Mouse (Mus musculus) heart, embryonic 16.5 days (tissue): Measurements from ENCODE around the gene Tnip3. TPM values are rescaled to one million over a fixed set of nuclear protein-coding genes. Genes with fewer than 3 reads are reported as not detected.

Experiments used
- ATAC-seq: fragments of 200-750 bp; cut with Nextera tagmentation; replicated peaks from 2 replicates; pipeline ENCODE4 v1.8.0; 2017; ENCODE audit warnings: moderate number of reproducible peaks; ENCODE audit not compliant: insufficient read depth, low FRiP score; ENCODE audit errors: extremely low read depth
- H3K27ac ChIP-seq: fragments of 300-500 bp; sonication (generic); 2 replicates; pipeline ENCODE4 v1.5.1; 2014; ENCODE audit warnings: mild to moderate bottlenecking, low read length, control low read depth, moderate library complexity
- H3K27me3 ChIP-seq: fragments of 300-500 bp; sonication (generic); 2 replicates; pipeline ENCODE4 v1.6.1; 2014; ENCODE audit warnings: low read length, mixed read lengths; ENCODE audit not compliant: control insufficient read depth, insufficient read depth
- H3K36me3 ChIP-seq: fragments of 300-500 bp; sonication (generic); 2 replicates; pipeline ENCODE4 v1.6.1; 2014; ENCODE audit not compliant: control insufficient read depth, insufficient read depth
- H3K4me1 ChIP-seq: fragments of 300-500 bp; sonication (generic); 2 replicates; pipeline ENCODE4 v1.6.1; 2014; ENCODE audit warnings: low read length, mixed read lengths; ENCODE audit not compliant: control insufficient read depth, insufficient read depth
- H3K4me2 ChIP-seq: fragments of 300-500 bp; sonication (generic); 2 replicates; pipeline ENCODE4 v1.6.1; 2014; ENCODE audit warnings: low read depth, mild to moderate bottlenecking, control low read depth, low read length
- H3K4me3 ChIP-seq: fragments of 300-500 bp; sonication (generic); 2 replicates; pipeline ENCODE4 v1.5.1; 2014; ENCODE audit warnings: mild to moderate bottlenecking, control low read depth, low read length
- H3K9ac ChIP-seq: fragments of 300-500 bp; sonication (generic); 2 replicates; pipeline ENCODE4 v1.6.1; 2014; ENCODE audit warnings: low read length, control low read depth
- H3K9me3 ChIP-seq: fragments of 300-500 bp; sonication (generic); replicated peaks from 2 replicates; pipeline ENCODE4 v1.6.1; 2016; ENCODE audit warnings: low read length; ENCODE audit not compliant: control insufficient read depth
- WGBS: fragments of 180-500 bp; shearing (Covaris S2); extraction: QIAGEN DNeasy Blood & Tissue Kit; methylation state at CpG from one replicate; pipeline ENCODE4 v1.1.7; 2014; 5-methylcytosine and 5-hydroxymethylcytosine counted together
- polyA plus RNA-seq: library from polyadenylated mRNA; unstranded; fragments of >200 nt; fragmentation: Nextera tagmentation; extraction: Ambion mirVana; gene quantifications from 2 replicates; pipeline ENCODE4 v1.2.1, GENCODE M21; 2015

Gene Tnip3
- polyA plus RNA-seq, 1 experiment from 2014 or later: 2.6 TPM

- no peaks in the 10 kb centered on the region for H3K36me3 ChIP-seq
- peaks cover 3% of the 10 kb centered on the region for H3K4me1 ChIP-seq
- no peak overlapping the region for H3K27ac ChIP-seq
- H3K9ac ChIP-seq: no peak overlapping the region
- WGBS: 41% methylated on average over 12 of the region's 12 CpGs
- no peaks in the 10 kb centered on the region for H3K9me3 ChIP-seq
- no peak for ATAC-seq
- no peak overlapping the region for H3K4me3 ChIP-seq
- H3K27me3 ChIP-seq: no peaks in the 10 kb centered on the region
- no peak overlapping the region for H3K4me2 ChIP-seq
Measured at GRCm38 (mm10) chr6:65597056-65597818, 72.1 kb downstream of the Tnip3 start.

- ATAC-seq: no peak
- WGBS: 70% methylated on average over 3 of the region's 3 CpGs
- Histone ChIP-seq H3K4me1 (peaks cover 3% of the 10 kb centered on the region), H3K27me3 (no peaks in the 10 kb centered on the region), H3K4me2 (no peak overlapping the region), H3K9me3 (no peaks in the 10 kb centered on the region), H3K36me3 (no peaks in the 10 kb centered on the region), H3K27ac (no peak overlapping the region), H3K9ac (no peak overlapping the region), H3K4me3 (no peak overlapping the region)
Measured at GRCm38 (mm10) chr6:65598522-65598921, 73.4 kb downstream of the Tnip3 start.

DNA sequence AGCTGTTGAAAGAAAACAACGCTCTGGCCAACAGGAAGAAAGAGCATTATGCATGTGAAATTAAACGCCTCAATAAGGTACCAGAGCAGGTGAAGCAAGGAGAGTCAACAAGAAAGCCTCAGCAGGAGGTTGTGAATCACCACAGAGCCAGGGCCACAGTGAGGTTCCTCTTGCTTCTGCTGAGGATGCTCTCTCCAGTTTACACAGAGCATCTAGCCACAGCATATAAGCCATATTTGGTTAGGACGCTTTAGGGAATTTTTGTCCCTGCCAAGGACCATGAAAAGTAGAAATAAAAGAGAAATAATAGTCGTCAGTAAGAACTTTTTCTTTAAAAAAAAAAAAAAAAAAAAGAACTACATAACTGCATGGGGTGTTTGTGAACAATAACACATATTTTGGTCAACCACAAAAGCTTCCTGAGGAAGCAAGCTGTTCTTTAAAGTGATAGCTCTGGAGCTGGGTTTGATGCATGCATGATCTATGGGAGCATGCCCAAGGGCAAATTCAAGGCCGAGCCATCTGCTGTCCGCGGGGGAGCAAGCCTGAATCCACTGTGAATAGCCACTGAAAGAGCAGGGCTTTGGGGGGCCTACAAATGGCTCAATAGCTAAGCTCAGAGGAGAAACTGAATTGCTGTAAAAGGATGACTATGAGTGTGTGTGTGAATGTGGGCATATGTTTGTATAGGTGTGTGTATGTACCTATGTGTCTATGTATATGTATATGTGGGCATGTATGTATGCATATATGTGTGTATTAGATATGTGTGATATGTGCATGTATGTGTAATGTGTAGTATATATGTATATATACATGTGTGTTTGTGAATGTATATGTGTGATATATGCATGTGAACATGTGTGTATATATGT lies 75.0 kb downstream of the Tnip3 start:
- 42% methylated on average over 7 of the region's 7 CpGs for WGBS
- ATAC-seq: no peak

DNA sequence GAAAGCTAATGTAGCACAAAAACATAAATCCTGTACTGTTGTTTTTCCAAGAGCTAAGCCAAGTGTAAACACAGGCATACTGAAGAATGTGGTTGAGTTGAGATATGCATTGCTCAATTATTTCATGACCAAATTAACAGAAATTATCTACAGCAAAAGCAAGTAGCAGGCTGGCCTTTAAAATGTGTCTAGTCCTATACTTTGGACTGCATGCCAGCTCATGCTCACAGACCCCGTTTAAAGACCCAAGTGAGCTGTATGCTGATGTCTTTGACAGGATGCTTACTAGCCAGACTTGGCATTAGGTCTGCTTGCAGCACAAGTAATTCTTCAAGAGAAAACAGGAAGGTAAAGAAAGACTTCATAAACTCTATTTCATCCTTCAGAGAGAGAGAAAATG lies 75.8 kb downstream of the Tnip3 start:
- no peak overlapping the region for H3K27ac ChIP-seq
- H3K4me1 ChIP-seq: peaks cover 3% of the 10 kb centered on the region
- no peak overlapping the region for H3K4me3 ChIP-seq
- no peak overlapping the region for H3K4me2 ChIP-seq
- no peak overlapping the region for H3K9ac ChIP-seq
- no peaks in the 10 kb centered on the region for H3K27me3 ChIP-seq
- H3K9me3 ChIP-seq: no peaks in the 10 kb centered on the region
- H3K36me3 ChIP-seq: no peaks in the 10 kb centered on the region
- ATAC-seq: no peak
- WGBS: 18% methylated on average over 1 of the region's 1 CpGs

More for the DNA sequence above, 75.0 kb downstream of the Tnip3 start:
- Histone ChIP-seq H3K9me3 (no peaks in the 10 kb centered on the region), H3K4me1 (peaks cover 3% of the 10 kb centered on the region), H3K27ac (no peak overlapping the region), H3K4me3 (no peak overlapping the region), H3K36me3 (no peaks in the 10 kb centered on the region), H3K27me3 (no peaks in the 10 kb centered on the region), H3K4me2 (no peak overlapping the region), H3K9ac (no peak overlapping the region)

GRCm38 (mm10) chr6:65605778-65606177 lies 80.7 kb downstream of the Tnip3 start:
- H3K36me3 ChIP-seq: no peaks in the 10 kb centered on the region
- no peak overlapping the region for H3K9ac ChIP-seq
- peaks cover 5% of the 10 kb centered on the region for H3K4me1 ChIP-seq
- H3K4me3 ChIP-seq: no peak overlapping the region
- WGBS: 78% methylated on average over 4 of the region's 4 CpGs
- no peak overlapping the region for H3K27ac ChIP-seq
- no peak for ATAC-seq
- no peaks in the 10 kb centered on the region for H3K27me3 ChIP-seq
- H3K4me2 ChIP-seq: no peak overlapping the region
- H3K9me3 ChIP-seq: no peaks in the 10 kb centered on the region

DNA sequence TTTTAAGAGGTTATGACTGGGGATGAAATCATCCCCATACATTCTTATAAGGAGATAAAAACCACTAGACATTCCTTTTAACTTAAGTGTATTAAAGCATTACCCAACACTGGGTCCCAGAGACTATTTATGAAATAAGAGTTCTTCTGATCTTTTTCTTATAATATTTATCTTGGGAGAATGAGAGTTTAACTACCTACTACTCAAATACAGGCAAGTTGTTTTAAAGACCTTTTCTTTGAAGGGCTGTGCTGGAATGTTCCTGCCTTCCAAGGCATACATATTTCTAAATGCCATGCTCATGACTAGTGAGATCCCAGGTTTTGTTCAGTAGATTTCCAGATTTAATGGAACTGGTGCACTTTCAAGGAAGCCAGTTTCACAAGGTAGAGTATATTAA lies 81.8 kb downstream of the Tnip3 start:
- H3K4me1 ChIP-seq: peaks cover 10% of the 10 kb centered on the region
- no peaks in the 10 kb centered on the region for H3K36me3 ChIP-seq
- no peaks in the 10 kb centered on the region for H3K9me3 ChIP-seq
- no peaks in the 10 kb centered on the region for H3K27me3 ChIP-seq
- no peak overlapping the region for H3K27ac ChIP-seq
- no peak overlapping the region for H3K4me3 ChIP-seq
- no peak for ATAC-seq
- no peak overlapping the region for H3K9ac ChIP-seq
- no peak overlapping the region for H3K4me2 ChIP-seq

GRCm38 (mm10) chr6:65611834-65612233 lies 86.7 kb downstream of the Tnip3 start:
- H3K4me3 ChIP-seq: no peak overlapping the region
- H3K9ac ChIP-seq: no peak overlapping the region
- H3K9me3 ChIP-seq: no peaks in the 10 kb centered on the region
- H3K27ac ChIP-seq: peak overlapping the region; percentile 78
- ATAC-seq: peak; percentile 90
- no peak overlapping the region for H3K4me2 ChIP-seq
- H3K27me3 ChIP-seq: no peaks in the 10 kb centered on the region
- H3K36me3 ChIP-seq: no peaks in the 10 kb centered on the region
- peaks cover 18% of the 10 kb centered on the region for H3K4me1 ChIP-seq

- no peak for ATAC-seq
- Histone ChIP-seq H3K36me3 (no peaks in the 10 kb centered on the region), H3K4me3 (no peak overlapping the region), H3K4me2 (no peak overlapping the region), H3K9ac (no peak overlapping the region), H3K4me1 (peaks cover 18% of the 10 kb centered on the region), H3K27ac (no peak overlapping the region), H3K9me3 (no peaks in the 10 kb centered on the region), H3K27me3 (no peaks in the 10 kb centered on the region)
Measured at GRCm38 (mm10) chr6:65613924-65614585, 88.9 kb downstream of the Tnip3 start.

DNA sequence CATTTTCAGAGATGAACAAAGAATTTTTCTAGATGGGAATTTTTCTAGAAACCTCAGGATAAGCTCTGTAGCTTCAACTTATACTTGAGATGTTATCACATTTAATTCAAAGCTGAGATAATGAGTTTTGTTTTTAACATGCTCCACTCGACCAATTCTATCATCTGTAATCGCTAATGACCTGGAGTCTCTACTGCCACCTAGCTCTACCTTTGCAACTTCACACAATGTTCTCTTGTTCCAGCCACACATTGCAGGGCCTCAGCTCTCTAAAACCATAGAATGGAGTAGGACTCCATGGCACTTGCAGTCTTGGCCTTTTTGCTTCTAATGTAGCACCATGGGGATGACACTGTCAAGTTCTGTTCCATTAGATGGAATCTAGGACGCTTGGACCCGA lies 90.5 kb downstream of the Tnip3 start:
- Histone ChIP-seq H3K9me3 (no peaks in the 10 kb centered on the region), H3K4me2 (no peak overlapping the region), H3K27ac (no peak overlapping the region), H3K9ac (no peak overlapping the region), H3K4me3 (no peak overlapping the region), H3K36me3 (no peaks in the 10 kb centered on the region), H3K27me3 (no peaks in the 10 kb centered on the region), H3K4me1 (peaks cover 16% of the 10 kb centered on the region)
- WGBS: 66% methylated on average over 4 of the region's 4 CpGs
- no peak for ATAC-seq
